Mouse (Mus musculus) gastrocnemius, adult 18-20 months (tissue): ENCODE results near the gene Pdzrn4. TPM values are rescaled to one million over a fixed set of nuclear protein-coding genes. Genes with fewer than 3 reads are reported as not detected.
"Not testable (repeated sequence)": the region's sequence is repeated elsewhere in the genome, so short reads cannot be mapped to it uniquely, and the experiment has no call there.

Source experiments
- DNase-seq: peaks from one replicate; pipeline ENCODE4 v3.0.0; 2021; ENCODE audit warnings: low spot score
- long read RNA-seq, 2 experiments: library from polyadenylated mRNA; stranded (forward); transcript quantifications; one replicate each; pipeline ENCODE4 v2.0.0; 2021
- total RNA-seq, 2 experiments: library from RNA; stranded (reverse); gene quantifications; 2 replicates each; pipeline ENCODE4 v1.2.3; 2021

Pdzrn4 gene
- 1 to 10 TPM in 1 of 2 experiments, under 1 TPM in 1; 0.41 to 1.1 TPM for total RNA-seq
- long read RNA-seq, experiment 1 = 0 reads
- long read RNA-seq, experiment 2 = 0 reads

DNA sequence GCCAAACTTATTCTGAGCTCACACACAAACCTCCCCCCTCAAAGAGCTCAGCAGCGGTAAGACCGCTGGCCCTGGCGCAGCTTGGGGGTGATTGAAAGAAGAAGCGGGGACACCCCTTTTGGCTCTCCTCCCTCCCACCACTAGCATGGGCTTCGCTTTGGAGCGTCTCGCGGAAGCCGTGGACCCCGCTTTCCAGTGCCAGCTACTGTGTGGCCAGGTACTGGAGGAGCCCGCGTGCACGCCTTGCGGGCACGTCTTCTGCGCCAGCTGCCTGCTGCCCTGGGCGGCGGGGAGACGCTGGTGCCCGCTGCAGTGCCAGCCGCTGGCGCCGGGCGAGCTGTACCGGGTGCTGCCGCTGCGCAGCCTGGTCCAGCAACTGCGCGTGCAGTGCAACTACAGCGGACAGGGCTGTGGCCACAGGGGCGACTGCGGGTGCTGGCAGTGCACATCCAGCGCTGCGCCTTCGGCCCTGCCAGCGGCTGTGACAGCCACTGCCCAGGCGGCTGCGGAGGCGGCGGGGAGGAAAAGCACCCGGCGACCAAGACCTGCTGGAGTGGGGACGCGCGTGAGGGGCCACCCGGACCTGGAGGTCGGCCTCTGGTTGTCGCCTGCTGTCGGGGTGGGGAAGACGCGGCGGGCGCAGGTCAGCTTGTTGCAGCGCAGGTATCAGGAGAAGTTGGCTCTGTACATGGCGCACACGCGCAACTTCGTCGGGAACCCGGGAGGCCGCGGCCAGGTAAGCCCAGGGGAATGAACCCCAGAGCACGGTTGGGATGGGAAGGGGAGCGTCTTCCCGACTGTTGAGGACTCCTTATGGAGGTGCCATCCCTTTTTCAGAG lies at the start of gene Pdzrn4:
Gene Pdzrn4 (plus strand): TSS at position 112 of the 839 bp plus-strand sequence.
- no peak for DNase-seq

GRCm38 (mm10) chr15:92347426-92347825 lies 49.3 kb upstream of the Pdzrn4 start:
- DNase-seq = no peak

DNA sequence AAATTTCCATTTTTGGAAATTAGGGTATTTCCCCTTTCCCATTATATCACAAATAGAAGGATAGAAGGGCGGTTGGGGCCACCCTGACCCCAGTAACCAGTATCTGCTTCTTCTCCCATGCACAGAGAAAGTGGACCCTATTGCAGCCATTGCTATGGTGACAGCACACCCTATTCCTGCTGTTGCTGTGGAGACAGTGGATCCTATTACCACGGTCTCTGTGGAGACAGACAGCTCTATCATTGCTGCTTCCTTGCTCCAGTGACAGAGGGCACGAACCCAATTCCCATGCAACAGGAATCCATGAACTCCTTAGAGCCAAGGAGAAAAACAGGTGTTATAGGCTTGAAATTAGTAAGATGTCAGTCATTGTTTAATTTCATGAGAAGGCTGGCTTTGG lies 48.8 kb upstream of the Pdzrn4 start:
- no peak for DNase-seq

DNA sequence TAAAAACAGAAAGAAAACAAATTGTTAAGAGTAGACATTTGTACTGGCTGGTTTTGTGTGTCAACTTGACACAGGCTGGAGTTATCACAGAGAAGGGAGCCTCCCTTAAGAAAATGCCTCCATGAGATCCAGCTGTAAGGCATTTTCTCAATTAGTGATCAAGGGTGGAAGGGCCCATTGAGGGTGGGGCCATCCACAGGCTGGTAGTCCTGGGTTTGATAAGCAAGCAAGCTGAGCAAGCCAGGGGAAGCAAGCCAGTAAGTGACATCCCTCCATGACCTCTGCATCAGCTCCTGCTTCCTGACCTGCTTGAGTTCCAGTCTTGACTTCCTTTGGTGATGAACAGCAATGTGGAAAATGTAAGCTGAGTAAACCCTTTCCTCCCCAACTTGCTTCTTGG lies 48.2 kb upstream of the Pdzrn4 start:
- not testable (repeated sequence) for DNase-seq

GRCm38 (mm10) chr15:92364153-92364552 lies 32.5 kb upstream of the Pdzrn4 start:
- DNase-seq = no peak

GRCm38 (mm10) chr15:92364592-92364991 lies 32.1 kb upstream of the Pdzrn4 start:
- no peak for DNase-seq

DNA sequence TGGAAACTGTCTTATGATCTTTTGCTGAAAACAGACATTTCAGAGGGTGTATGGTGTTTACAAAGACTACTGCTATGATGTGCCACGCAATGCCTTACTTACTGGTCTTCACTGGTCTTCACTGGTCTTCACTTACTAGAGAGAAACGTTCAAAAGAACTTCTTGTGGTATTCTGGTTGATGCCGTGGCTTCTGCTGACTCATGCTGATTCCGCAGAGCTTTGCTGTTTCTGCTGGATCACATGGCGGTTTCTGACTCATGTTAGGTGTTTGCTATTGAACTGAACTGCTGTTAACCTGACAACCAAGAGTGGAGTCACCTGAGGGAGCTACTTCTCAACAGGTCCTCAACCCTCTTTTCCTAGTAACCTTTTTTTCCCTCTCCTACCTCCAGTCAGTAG lies 1.9 kb upstream of the Pdzrn4 start:
- no peak for DNase-seq

GRCm38 (mm10) chr15:92398747-92399146 lies 2.1 kb downstream of the Pdzrn4 start:
- no peak for DNase-seq

DNA sequence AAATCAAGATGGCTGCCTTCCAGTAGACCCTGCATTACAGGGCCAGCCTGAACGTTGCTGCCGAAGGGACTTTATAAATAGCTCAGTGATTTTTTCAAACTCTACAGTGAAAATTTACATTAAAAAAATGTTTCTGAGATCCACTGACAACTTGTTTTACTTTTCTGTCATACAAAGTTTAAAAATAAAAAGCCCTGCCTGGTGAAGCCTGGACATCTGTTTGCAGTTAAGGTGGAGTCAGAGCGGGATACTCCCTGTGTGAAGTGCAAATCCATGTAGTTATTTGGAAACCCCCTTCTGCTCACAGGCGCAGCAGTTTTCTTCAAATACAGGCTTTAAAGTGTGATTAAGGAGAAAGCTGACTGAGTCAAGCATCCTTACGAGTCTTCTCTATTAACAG lies 2.6 kb downstream of the Pdzrn4 start:
- no peak for DNase-seq

DNA sequence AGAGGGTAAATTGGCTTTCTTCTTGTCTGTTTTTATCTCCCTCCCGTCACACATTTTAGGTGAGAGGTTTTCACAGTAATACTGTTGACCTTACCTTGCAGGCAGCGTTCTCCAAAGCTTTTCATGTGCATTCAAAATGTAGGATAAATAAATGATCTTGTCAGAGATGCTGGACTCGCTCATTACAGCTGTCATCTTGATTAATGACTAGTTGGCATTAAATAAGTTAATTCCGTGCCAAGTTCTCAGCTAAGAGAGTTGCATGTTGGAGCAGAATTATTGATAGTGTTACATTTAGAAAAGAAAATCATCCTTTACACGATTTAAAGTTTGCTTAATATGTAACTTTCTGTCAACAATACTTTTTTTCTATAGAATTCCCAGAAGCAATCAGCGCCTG lies 4.9 kb downstream of the Pdzrn4 start:
- DNase-seq = no peak

DNA sequence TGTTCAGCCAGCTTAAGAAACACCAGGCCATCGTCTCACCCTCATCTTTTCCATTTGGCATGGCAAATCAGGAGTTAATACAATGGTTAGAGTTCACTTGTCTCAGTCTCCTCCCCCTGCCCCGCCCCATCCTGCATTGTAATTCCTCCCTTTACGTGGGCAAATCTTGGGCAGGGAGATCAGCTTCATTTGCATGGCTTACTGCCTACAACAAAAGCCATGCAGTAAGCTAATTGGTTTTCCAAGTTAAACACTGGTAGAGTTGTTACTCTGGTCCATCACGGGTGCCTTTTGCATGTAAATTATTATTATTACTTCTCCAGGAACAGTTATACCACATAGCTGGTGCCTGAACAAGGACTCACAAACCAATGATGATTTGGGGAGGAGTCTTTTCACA lies 18.6 kb downstream of the Pdzrn4 start:
- DNase-seq = no peak

- no peak for DNase-seq
Observed at GRCm38 (mm10) chr15:92416141-92416540, 19.5 kb downstream of the Pdzrn4 start.

- no peak for DNase-seq
Observed at GRCm38 (mm10) chr15:92416658-92417057, 20.0 kb downstream of the Pdzrn4 start.

DNA sequence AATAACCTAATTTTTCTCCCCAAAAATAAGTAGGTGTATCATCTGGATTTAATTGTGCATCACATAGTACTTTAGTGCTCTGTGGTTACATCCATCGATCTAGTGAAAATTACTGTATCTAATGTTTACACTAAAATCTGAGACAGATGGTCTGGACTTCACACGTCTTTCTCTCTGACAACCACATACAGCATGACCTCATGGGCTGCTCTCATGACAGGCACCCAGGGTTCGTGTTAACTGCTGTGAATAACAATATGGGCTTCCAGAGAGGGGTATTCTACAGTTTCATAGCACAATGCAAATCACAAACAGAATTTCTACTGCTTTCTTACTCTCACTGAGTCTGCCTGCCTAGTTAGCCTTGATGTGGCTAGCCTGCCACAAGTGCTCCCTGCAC lies 20.4 kb downstream of the Pdzrn4 start:
- no peak for DNase-seq

DNA sequence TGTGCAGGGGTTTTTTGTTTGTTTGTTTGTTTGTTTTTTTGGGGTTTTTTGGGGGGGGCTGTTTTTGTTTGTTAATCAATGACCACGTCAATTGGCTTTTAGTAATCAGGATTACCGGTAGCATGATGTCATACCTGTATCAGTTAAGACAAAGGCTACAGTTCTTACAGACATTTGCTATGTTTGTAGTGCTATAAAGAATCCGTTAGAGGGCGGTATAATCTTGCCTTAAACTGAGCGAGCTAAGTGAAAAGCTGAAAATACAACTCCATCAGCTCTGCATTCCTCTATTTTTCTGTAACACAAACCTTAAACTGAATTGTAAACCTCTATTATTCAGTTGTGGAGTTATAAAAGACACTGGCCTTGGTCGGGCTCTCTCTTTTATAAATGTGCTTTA lies 37.9 kb downstream of the Pdzrn4 start:
- no peak for DNase-seq

DNA sequence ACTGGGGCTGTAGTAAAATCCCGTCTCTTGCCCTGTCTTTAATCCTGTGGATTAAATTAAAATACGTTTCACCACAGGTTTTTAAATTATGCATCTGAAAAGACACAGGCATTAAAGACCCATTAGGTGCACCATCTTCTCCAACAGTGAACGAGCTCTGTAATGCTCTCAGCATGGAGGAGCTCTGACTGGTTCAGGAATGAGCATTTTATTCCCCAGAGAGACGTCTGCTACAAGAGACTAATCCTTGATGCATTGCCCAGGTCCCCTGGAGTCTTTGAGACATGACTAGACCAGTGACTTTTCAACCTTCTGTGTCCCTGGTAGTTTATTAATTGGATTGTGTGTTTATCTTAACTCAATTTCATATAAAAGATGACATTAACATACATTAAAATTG lies 38.6 kb downstream of the Pdzrn4 start:
- no peak for DNase-seq

DNA sequence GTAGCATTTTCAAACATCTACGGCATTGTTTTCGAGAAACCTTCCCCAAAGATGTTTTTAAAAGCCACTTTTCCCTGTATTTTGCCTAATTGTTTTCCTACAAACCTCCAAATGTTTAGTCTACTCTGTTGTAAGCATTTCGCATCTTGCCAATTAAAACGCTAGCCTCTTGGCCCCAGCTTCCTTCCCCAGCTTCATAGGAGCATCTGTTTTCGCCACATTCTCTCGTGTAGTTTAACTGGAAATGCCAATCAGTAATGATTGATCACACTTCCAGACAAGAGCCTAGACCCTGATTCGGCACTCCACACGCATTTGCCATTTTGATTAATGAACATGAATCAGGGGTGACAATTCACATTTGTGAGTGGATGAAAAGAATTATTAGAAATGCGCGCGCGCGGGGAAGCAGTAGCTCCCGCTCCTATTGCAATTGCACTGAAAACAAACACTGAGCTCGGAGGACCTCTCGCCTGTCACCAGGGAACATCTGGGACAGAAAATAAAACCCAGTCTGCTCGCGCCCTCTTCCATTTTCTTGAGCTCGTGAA lies 45.0 kb downstream of the Pdzrn4 start:
- DNase-seq = no peak

DNA sequence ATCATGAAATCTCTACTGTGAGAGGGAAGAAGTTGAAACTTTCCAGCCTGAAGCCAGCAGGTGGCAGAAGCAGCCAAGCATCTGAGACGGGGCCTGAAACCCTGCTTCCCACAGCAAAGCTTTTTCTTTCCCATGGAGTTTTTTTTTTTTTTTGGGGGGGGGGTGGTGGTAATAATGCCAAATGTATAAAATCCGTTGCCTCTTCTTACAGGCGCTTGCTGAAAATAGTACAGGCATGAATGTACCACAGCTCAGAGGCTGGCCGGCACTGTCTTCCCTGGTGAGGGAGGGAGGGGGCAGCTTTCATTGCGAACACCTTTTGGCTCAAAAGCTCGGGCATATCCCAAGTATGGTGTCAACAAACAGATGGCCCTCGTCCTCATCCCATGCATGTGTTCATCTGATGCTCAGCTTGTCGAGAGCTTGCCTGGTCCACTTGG lies 51.0 kb downstream of the Pdzrn4 start:
- no peak for DNase-seq

DNA sequence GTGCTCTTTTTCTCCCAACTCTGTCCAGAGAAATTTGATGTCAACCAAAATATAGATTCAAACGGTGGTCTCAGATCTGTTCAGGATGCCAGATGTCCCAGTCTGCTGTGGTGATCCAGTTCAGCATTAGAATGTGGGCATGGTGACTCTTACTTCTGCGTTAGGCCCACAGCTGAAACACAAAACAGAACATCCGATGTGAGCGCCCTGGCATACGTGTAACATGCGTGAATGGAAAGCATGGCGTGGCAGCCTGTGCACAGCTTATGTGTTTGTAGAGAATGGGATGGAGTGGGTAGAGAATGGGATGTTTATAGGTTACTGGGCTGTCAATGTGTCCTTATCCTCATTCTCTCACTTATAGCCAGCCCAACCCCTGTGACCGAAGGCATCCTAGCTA lies 52.4 kb downstream of the Pdzrn4 start:
- DNase-seq = no peak

GRCm38 (mm10) chr15:92452620-92453019 lies 55.9 kb downstream of the Pdzrn4 start:
- no peak for DNase-seq

DNA sequence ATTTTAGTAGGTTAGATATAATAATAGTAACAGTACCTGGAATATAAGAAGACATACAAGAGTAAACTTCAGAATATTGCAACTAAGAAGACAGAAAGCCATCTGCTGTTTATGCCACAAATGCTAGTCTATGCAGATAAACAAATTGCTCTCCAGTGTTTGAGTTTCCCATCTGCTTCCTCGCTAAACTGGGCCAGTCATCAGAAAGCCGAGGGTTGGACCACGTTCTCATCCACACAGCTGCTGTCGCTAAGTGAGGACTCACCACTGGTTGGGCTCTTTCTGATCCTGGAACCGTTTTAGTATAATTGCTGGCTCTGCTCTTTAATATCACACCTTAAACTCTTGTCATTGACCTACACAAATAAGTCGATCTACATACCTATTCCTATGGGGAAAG lies 85.5 kb downstream of the Pdzrn4 start:
- DNase-seq = no peak

- no peak for DNase-seq
Observed at GRCm38 (mm10) chr15:92491376-92491775, 94.7 kb downstream of the Pdzrn4 start.
